Comparison of ENCODE assay signal across 8 mouse cellular contexts in genomic region chr2:79254588-79255191, GRCm38 (mm10). TPM values are rescaled to one million over a fixed set of nuclear protein-coding genes. Genes with fewer than 3 reads are reported as not detected.
A peak's percentile ranks its signal among the peaks of the same experiment; 100 is the strongest.
DNase-seq lines count a peak whose midpoint lies in the region; ATAC-seq and TF ChIP-seq lines count a peak whose summit lies in the region.

No protein-coding gene starts in this region.

- peaks cover 24% of the 10 kb centered on the region for H3K4me1 ChIP-seq in forebrain, embryonic 10.5 days
- H3K4me1 ChIP-seq in megakaryocyte, embryonic 14.5 days = peaks cover 71% of the 10 kb centered on the region

- DNase-seq in gastrocnemius, adult 2 months = no peak
- no peak for DNase-seq in gastrocnemius, postnatal 10 days
- DNase-seq in forebrain, embryonic 10.5 days (ENCODE audit: extremely low spot score, low spot score) = no peak
- peak; percentile 93 for DNase-seq in splenic B cell, adult 2 months (ENCODE audit: low read depth, low spot score)
- DNase-seq in left cerebral cortex, postnatal 36 days (ENCODE audit: low spot score in 2 of 2) = no peak
- no peak for DNase-seq in right cerebral cortex, postnatal 4 days

- H3K9me3 ChIP-seq in forebrain, embryonic 10.5 days = no peaks in the 10 kb centered on the region
- no peaks in the 10 kb centered on the region for H3K9me3 ChIP-seq in megakaryocyte, embryonic 14.5 days

- peak overlapping the region; percentile 70 for H3K4me3 ChIP-seq in gastrocnemius, adult 2 months
- peak overlapping the region; percentile 68 for H3K4me3 ChIP-seq in forebrain, embryonic 10.5 days
- H3K4me3 ChIP-seq in megakaryocyte, embryonic 14.5 days (replicated peaks) = peak overlapping the region; percentile 98

- peak overlapping the region; percentile 76 for H3K27ac ChIP-seq in gastrocnemius, adult 2 months
- peak overlapping the region; percentile 80 for H3K27ac ChIP-seq in forebrain, embryonic 10.5 days

- no peak for TF ChIP-seq CTCF in gastrocnemius, adult 2 months (IDR thresholded peaks at IDR 0.05)

- 51% methylated on average over 3 of the region's 3 CpGs for WGBS in forebrain, embryonic 10.5 days

- no peaks in the 10 kb centered on the region for H3K36me3 ChIP-seq in forebrain, embryonic 10.5 days (replicated peaks)
- no peaks in the 10 kb centered on the region for H3K36me3 ChIP-seq in megakaryocyte, embryonic 14.5 days (replicated peaks; ENCODE audit: low read length)
- H3K36me3 ChIP-seq in splenic B cell, adult 2 months (ENCODE audit: control insufficient read depth, insufficient read depth, low read length, poor library complexity, severe bottlenecking) = peaks cover 2% of the 10 kb centered on the region; the same call in 1 of the 2 replicates

- ATAC-seq in inflammation-experienced regulatory T-cells, adult 6 months = peak; percentile 36

- H3K27me3 ChIP-seq in forebrain, embryonic 10.5 days (ENCODE audit: poor library complexity, severe bottlenecking) = peaks cover 35% of the 10 kb centered on the region
- H3K27me3 ChIP-seq in megakaryocyte, embryonic 14.5 days (replicated peaks) = no peaks in the 10 kb centered on the region
- H3K27me3 ChIP-seq in splenic B cell, adult 2 months (ENCODE audit: control insufficient read depth, insufficient read depth, low read length, poor library complexity, severe bottlenecking) = no peaks in the 10 kb centered on the region

- intact Hi-C loops in gastrocnemius, adult 2 months (cut with DNase I) = loop anchor here (10.0 kb wide), 1 partner anchor 170 kb away; no protein-coding TSS in a partner anchor
- intact Hi-C loops in left cerebral cortex, postnatal 36 days (cut with DNase I) = loop anchor here (2.0 to 5.0 kb wide), 2 partner anchors 243 to 294 kb away; no protein-coding TSS in a partner anchor

RNA-seq across cellular contexts. Expression of gene Itga4, which starts 0.5 kb away (rescaled TPM):
- 1 to 10 TPM; 2.8 to 3.4 TPM for total RNA-seq in gastrocnemius, adult 2 months (2021)
- 1 to 10 TPM; 5.5 to 6.5 TPM for total RNA-seq in gastrocnemius, postnatal 10 days (2021)
- 6.1 and 6.4 TPM in 2 replicates for polyA plus RNA-seq in forebrain, embryonic 10.5 days (2016; fragmentation: Nextera tagmentation; extraction: Ambion mirVana)
- 100 to 1,000 TPM; 202 to 296 (median 279) TPM for polyA plus RNA-seq in inflammation-experienced regulatory T-cells, adult 6 months (2017; shearing (Covaris generic))
- polyA plus RNA-seq in megakaryocyte, embryonic 14.5 days (2012; ENCODE audit: insufficient read depth, low replicate concordance) = 1.6 TPM in 1 of 2 replicates, not detected in the other
- 10 to 100 TPM; 10.4 to 15.1 TPM for total RNA-seq in left cerebral cortex, postnatal 36 days (2021)
